Mouse (Mus musculus): ENCODE data around the gene Trmu.

DNA sequence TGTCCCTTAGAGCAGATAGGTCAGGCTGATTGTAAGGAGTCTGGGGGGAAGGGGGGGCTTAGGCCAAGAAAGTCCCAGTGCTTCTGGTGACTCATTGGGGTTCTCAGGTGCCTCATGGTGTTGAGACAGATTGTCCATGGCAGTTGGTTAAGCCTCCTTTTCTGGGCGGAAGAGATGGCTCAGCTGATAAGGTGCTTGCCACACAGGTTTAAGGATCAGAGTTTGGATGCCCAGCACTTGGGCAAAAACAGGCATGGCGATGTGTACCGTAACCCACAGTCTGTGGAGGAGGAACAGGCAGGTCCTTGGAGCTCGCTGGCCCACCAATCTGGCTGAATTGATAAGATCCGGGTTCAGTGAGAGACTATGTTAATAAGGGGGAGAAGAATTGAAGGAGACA, 42.2 kb upstream of the Trmu start:
- TF ChIP-seq POLR2A (IDR thresholded peaks at IDR 0.05; ENCODE audit: insufficient read depth, low read length) (no peak), EP300 (IDR thresholded peaks at IDR 0.05; ENCODE audit: insufficient read depth, low read depth, low read length) (no peak), CTCF (IDR thresholded peaks at IDR 0.05; ENCODE audit: low read depth, low read length) (no peak)

Measured in ES-Bruce4 (cell line).